Mouse (Mus musculus): ENCODE data around the gene Ift74.
"Not testable (repeated sequence)": the region's sequence is repeated elsewhere in the genome, so short reads cannot be mapped to it uniquely, and the experiment has no call there.

The Ift74 gene

GRCm38 (mm10) chr4:94613972-94614626, at the start of gene Ift74:
Gene Ift74, plus strand, starts transcription at chr4:94614491.
- in situ Hi-C loops (cut with MboI, MseI), result no loop called here

DNA sequence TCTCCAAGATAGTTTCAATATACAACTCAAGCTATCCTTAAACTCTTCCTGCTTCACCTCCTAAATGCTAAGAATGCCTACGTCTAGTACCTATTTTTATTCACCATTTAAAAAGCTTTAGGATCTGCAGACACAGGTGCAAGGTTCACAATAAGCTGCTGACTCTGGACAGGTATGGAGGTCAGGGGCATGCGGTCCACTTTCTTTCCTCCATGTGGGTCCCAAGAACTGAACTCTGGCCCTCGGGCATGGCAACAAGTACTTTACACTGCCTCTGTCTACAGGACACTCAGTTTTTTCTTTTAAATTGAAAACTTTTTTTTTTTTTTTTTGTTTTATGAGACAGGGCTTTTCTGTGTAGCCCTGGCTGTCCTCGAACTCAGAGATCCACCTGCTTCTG, 41.6 kb upstream of the Ift74 start:
- in situ Hi-C loops (cut with MboI, MseI), result no loop called here

- in situ Hi-C loops (cut with MboI, MseI), result loop anchor here (25.0 kb wide), 1 partner anchor 1370 kb away; the partner anchor contains the start of gene Hook1
These were observed 22.4 kb upstream of the Ift74 start for GRCm38 (mm10) chr4:94591765-94592381.

GRCm38 (mm10) chr4:94592709-94593108, 21.6 kb upstream of the Ift74 start:
- in situ Hi-C loops (cut with MboI, MseI), result loop anchor here (25.0 kb wide), 1 partner anchor 1370 kb away; the partner anchor contains the start of gene Hook1

GRCm38 (mm10) chr4:94601395-94601794, 12.9 kb upstream of the Ift74 start:
- in situ Hi-C loops (cut with MboI, MseI), result no loop called here

- in situ Hi-C loops (cut with MboI, MseI), result no loop called here
These were observed 11.7 kb upstream of the Ift74 start for GRCm38 (mm10) chr4:94602496-94603030.

DNA sequence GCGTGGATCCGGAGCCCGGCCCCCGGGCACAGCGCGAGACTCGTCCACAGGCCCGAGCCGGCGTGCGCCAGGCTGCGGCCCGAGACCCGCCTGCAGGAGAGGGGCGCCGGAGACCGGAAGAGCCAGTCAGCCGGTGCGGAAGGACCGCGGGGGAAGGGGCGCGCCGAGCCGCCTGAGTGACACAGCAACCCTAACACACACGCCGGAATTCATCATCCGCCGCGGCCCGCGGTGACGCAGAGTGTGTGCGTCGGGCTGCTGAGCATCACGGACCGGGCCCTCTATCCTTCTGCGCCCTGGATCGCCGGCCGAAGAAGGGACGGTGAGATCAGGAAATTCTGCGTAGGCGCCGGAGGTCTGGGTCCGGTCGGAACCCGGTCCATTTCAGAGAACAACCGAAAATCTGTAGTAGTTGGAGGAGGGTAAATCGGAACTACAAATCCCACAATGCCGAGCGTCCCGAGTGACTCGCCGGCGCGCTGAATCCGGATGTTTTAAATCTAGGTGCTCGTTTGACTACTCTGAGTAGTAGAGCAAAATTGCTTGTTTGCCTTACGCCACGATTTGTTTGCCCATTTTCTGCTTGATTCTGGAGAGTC, 11.2 kb upstream of the Ift74 start, which contains the start of gene Plaa:
TSS of gene Plaa (minus strand) at position 214 of the 599 bp plus-strand sequence.
- in situ Hi-C loops (cut with MboI, MseI), result no loop called here

- in situ Hi-C loops (cut with MboI, MseI), result no loop called here
These were observed 9.8 kb upstream of the Ift74 start for GRCm38 (mm10) chr4:94604452-94605019.

GRCm38 (mm10) chr4:94605591-94605990, 8.7 kb upstream of the Ift74 start:
- in situ Hi-C loops (cut with MboI, MseI), result no loop called here

DNA sequence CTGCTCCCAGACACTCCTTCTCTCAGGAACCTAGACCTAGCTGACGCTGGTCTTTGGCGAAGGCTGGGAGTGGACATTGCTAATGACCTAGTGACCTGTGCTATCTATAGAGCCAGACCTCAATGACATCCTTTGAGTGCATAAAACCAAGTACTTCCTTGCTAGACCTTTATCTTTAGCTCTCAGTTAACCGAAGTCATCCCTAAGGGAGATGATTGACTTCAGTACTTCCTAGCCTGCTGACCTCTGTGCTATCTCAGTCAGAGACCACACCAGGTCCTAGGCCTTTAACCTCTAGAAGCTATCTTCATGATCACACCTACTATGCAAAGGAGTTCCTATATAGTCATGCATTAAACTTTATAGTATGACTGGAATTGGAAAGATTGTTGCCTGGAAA, 4.0 kb upstream of the Ift74 start:
- in situ Hi-C loops (cut with MboI, MseI), result no loop called here

GRCm38 (mm10) chr4:94614627-94615006, 326 bp downstream of the Ift74 start:
- in situ Hi-C loops (cut with MboI, MseI), result no loop called here

DNA sequence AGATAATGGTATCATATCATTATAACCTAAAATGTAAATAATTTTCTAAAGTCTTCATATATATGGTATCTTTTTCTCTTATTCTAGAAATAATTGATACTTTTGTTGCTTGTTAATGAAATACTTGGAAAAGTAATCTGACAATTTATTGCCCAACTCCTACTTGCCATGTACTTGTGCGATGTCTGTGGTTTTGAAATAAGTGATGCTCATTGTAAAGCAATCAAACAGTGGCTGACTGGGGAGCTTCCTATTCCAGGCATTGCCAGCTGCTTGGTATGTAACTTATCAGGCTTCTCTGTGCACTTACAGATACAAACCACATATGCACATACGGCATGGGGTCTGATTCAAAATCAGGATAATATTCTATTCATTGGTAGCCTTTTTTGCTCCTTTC, 5.8 kb downstream of the Ift74 start:
- in situ Hi-C loops (cut with MboI, MseI), result no loop called here

DNA sequence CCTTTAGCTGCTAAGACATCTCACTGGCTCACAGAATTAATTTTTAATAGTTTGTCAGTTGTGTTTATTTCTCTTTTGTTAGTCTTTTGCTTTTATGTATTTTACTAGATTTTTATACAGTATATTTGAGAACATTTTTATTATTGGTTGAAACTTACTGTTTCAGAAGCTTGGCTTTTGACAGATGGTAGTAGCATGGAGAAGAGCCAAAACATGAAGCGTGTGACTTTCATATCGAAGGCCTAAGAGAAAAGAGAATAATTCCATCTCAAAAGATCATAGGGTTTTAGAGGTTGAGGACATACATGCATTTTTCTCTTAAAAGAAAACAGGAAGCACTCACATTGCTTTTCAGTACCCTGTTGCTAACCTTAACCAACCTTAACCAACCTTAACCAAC, 28.9 kb downstream of the Ift74 start:
- in situ Hi-C loops (cut with MboI, MseI), result no loop called here

DNA sequence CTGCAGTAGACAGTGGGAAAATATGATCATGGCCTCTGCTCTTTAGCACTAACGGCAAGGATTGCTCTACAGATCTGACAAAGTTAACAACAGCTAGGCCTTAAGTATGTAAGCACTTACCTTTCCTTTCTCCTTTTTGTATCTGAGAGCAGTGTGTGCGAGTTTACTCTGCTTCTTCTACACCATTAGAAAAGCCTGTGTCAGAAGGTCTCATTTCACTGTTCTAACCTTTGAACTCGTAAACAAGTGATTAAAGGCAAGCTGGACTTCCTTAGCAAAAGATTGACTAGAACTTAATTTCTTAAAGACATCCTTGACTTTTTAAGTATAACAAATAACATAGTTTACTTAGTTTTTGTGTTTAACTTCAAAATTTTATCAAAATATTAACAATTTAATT, 35.6 kb downstream of the Ift74 start, which contains the start of gene Lrrc19:
TSS of gene Lrrc19 (minus strand) at position 225 of the 400 bp plus-strand sequence.
- in situ Hi-C loops (cut with MboI, MseI), result no loop called here

DNA sequence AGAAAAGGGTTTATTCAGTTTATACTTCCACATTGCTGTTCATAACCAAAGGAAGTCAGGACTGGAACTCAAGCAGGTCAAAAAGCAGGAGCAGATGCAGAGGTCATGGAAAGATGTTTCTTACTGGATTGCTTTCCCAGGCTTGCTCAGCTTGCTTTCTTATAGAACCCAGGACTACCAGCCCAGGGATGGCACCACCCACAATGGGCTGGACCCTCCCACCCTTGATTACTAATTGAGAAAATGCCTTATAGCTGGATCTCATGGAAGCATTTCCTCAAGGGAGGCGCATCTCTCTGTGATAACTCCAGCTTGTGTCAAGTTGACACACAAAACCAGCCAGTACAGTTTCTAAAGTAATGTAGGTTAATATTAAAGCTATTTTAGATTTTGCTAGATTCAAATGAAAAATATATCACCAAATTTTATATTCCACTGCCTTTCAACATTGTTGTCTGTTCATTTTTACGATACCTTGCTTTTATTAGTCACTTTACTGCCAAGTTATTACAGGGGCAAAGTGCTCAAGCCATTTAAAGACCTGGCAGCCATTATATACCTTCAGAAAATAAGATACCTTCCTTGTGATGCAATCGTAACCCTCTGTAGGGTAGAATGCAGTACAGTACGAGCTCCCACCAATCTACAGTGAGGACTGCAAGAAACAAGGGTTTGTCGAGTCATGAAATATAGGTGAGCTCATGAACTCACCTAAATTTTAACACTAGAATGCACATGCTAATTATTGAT, 36.3 kb downstream of the Ift74 start:
- in situ Hi-C loops (cut with MboI, MseI), result not testable (repeated sequence)

- in situ Hi-C loops (cut with MboI, MseI), result no loop called here
These were observed 55.4 kb downstream of the Ift74 start for GRCm38 (mm10) chr4:94669718-94670117.

DNA sequence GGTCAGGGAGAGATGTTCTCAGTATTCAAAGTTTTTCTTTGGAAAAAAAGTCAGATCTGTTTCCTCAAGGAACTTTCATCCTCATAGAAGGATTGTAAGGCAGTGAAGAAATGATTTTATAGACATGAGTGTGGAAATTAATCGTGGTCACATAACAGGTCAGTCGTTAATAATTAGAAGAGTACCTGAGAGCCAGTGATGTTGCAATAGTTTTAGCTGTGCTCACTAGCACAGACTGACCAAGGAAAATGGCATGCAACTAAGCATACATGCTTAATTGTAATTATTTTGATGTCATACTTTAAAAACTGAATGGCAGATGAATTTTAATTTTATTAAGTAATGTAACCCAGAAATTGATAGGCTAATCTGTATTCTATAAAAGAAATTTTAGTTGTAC, 66.4 kb downstream of the Ift74 start:
- in situ Hi-C loops (cut with MboI, MseI), result no loop called here

- in situ Hi-C loops (cut with MboI, MseI), result no loop called here
These were observed 66.9 kb downstream of the Ift74 start for GRCm38 (mm10) chr4:94681181-94681580.

GRCm38 (mm10) chr4:94682029-94682428, 67.7 kb downstream of the Ift74 start:
- in situ Hi-C loops (cut with MboI, MseI), result no loop called here

- in situ Hi-C loops (cut with MboI, MseI), result no loop called here
These were observed 69.0 kb downstream of the Ift74 start for GRCm38 (mm10) chr4:94683305-94683704.

- in situ Hi-C loops (cut with MboI, MseI), result not testable (repeated sequence)
These were observed 75.5 kb downstream of the Ift74 start for GRCm38 (mm10) chr4:94689804-94690203.

Data from T-helper 1 cell (primary cell).